Mouse (Mus musculus) stomach, embryonic 16.5 days (tissue): ENCODE results near the gene Etnppl. TPM values are rescaled to one million over a fixed set of nuclear protein-coding genes. Genes with fewer than 3 reads are reported as not detected.
A peak's percentile ranks its signal among the peaks of the same experiment; 100 is the strongest.

Experiments
- ATAC-seq: fragments of 200-750 bp; cut with Nextera tagmentation; 2 replicates; pipeline ENCODE4 v1.8.0; 2017; ENCODE audit warnings: moderate number of reproducible peaks, moderate TSS enrichment; ENCODE audit not compliant: insufficient read depth, low FRiP score
- H3K27ac ChIP-seq: fragments of 300-500 bp; sonication (generic); 2 replicates; pipeline ENCODE4 v1.5.1; 2014; ENCODE audit warnings: low read length
- H3K27me3 ChIP-seq: fragments of 300-500 bp; sonication (generic); 2 replicates; pipeline ENCODE4 v1.6.1; 2014; ENCODE audit warnings: low read length, control low read depth, mixed read lengths; ENCODE audit not compliant: control insufficient read depth, insufficient read depth
- H3K36me3 ChIP-seq: fragments of 300-500 bp; sonication (generic); 2 replicates; pipeline ENCODE4 v1.6.1; 2014; ENCODE audit warnings: low read length; ENCODE audit not compliant: control insufficient read depth, insufficient read depth
- H3K4me1 ChIP-seq: fragments of 300-500 bp; sonication (generic); 2 replicates; pipeline ENCODE4 v1.6.1; 2014; ENCODE audit warnings: low read length, control low read depth, mixed read lengths; ENCODE audit not compliant: control insufficient read depth, insufficient read depth
- H3K4me2 ChIP-seq: fragments of 300-500 bp; sonication (generic); 2 replicates; pipeline ENCODE4 v1.6.1; 2014; ENCODE audit warnings: low read depth, low read length, mixed read lengths
- H3K4me3 ChIP-seq: fragments of 300-500 bp; sonication (generic); replicated peaks from 2 replicates; pipeline ENCODE4 v1.5.1; 2014; ENCODE audit warnings: mild to moderate bottlenecking, low read length
- H3K9ac ChIP-seq: fragments of 300-500 bp; sonication (generic); 2 replicates; pipeline ENCODE4 v1.6.1; 2014; ENCODE audit warnings: low read length
- H3K9me3 ChIP-seq: fragments of 300-500 bp; sonication (generic); replicated peaks from 2 replicates; pipeline ENCODE4 v1.6.1; 2016; ENCODE audit warnings: low read length, control low read depth; ENCODE audit not compliant: control insufficient read depth
- WGBS: fragments of 180-500 bp; shearing (Covaris S2); extraction: QIAGEN DNeasy Blood & Tissue Kit; methylation state at CpG from one replicate; pipeline ENCODE4 v1.1.7; 2014; 5-methylcytosine and 5-hydroxymethylcytosine counted together
- polyA plus RNA-seq: library from polyadenylated mRNA; unstranded; fragments of >200 nt; fragmentation: Nextera tagmentation; extraction: Ambion mirVana; gene quantifications from 2 replicates; pipeline ENCODE4 v1.2.1, GENCODE M21; 2015

Gene Etnppl
- polyA plus RNA-seq, 1 experiment from 2014 or later, result not detected

- Histone ChIP-seq H3K4me3 (no peak overlapping the region), H3K27ac (no peak overlapping the region), H3K4me2 (no peak overlapping the region), H3K9me3 (no peaks in the 10 kb centered on the region), H3K9ac (no peak overlapping the region), H3K36me3 (no peaks in the 10 kb centered on the region), H3K27me3 (no peaks in the 10 kb centered on the region), H3K4me1 (no peaks in the 10 kb centered on the region)
- no peak for ATAC-seq
- 34% methylated on average over 6 of the region's 6 CpGs for WGBS
These were observed 32.3 kb downstream of the Etnppl start for GRCm38 (mm10) chr3:130649569-130649968.

DNA sequence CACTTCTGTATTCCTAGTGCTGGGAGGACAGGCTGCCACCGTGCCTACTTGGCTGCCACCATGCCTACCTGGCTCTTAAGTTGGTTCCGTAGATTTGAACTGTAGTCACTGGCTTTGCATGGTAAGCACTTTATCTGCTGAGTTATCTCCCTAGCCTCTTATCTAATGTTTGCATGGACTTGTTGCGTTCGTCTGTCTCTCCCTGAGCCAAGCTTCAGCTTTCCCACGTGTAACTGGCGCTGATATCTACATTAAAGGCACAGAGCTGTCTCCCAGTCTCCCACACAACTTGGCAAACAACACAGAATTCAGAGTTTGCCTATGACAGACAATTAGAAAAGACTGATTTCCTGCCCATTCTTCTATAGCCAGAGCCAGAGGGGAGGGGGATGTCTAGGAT, 43.4 kb downstream of the Etnppl start:
- Histone ChIP-seq H3K9me3 (no peaks in the 10 kb centered on the region), H3K4me3 (no peak overlapping the region), H3K9ac (no peak overlapping the region), H3K4me1 (no peaks in the 10 kb centered on the region), H3K4me2 (no peak overlapping the region), H3K27me3 (no peaks in the 10 kb centered on the region), H3K36me3 (no peaks in the 10 kb centered on the region), H3K27ac (no peak overlapping the region)
- ATAC-seq, result no peak
- 36% methylated on average over 6 of the region's 6 CpGs for WGBS

DNA sequence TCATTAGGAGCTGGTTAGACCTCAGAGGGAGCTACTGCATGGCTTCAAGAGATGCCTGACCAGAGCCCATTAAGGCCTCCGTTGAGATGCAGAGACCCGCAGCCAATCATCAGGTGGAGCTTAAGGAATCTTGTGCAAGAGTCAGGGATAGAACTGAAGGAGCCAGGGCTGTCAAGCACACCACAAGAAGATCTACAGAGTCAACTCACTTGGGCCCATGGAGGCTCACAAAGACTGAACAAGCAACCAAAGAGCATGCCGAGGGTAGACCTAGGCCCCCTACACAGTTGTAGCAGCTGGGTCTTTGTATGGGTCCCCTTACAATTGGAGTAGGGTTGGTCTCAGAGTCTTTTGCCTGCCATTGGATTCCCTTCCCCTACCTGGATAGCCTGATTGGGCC, 45.2 kb downstream of the Etnppl start:
- H3K27ac ChIP-seq, result no peak overlapping the region
- H3K4me1 ChIP-seq, result no peaks in the 10 kb centered on the region
- H3K9me3 ChIP-seq, result no peaks in the 10 kb centered on the region
- no peak overlapping the region for H3K9ac ChIP-seq
- H3K27me3 ChIP-seq, result no peaks in the 10 kb centered on the region
- H3K36me3 ChIP-seq, result no peaks in the 10 kb centered on the region
- H3K4me2 ChIP-seq, result no peak overlapping the region
- ATAC-seq, result no peak
- H3K4me3 ChIP-seq, result no peak overlapping the region
- 90% methylated on average over 3 of the region's 3 CpGs for WGBS

DNA sequence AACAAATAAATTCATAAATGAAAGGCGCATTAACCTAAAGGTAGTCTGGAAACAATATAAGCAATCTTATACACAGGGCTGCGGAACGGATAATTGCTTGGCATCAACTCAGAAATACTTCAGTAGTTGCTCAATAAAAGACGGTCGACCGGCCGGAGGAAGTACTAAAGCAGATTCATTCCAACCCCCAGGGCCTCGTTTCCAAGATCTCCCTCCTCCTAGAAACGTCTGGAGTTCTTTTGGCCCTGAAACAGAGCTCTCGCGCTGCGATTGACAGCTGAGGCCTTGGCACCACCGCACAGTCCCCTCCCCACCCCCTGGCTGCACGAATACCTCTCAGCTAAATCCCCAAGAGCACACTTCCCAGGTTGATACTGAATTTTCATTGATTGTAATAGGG, 54.0 kb downstream of the Etnppl start:
- Histone ChIP-seq H3K4me2 (no peak overlapping the region), H3K27ac (no peak overlapping the region), H3K4me1 (no peaks in the 10 kb centered on the region), H3K36me3 (no peaks in the 10 kb centered on the region), H3K4me3 (no peak overlapping the region), H3K9me3 (no peaks in the 10 kb centered on the region), H3K27me3 (no peaks in the 10 kb centered on the region), H3K9ac (no peak overlapping the region)
- ATAC-seq, result no peak; the same call in 1 of the 2 replicates
- WGBS, result 60% methylated on average over 14 of the region's 14 CpGs

DNA sequence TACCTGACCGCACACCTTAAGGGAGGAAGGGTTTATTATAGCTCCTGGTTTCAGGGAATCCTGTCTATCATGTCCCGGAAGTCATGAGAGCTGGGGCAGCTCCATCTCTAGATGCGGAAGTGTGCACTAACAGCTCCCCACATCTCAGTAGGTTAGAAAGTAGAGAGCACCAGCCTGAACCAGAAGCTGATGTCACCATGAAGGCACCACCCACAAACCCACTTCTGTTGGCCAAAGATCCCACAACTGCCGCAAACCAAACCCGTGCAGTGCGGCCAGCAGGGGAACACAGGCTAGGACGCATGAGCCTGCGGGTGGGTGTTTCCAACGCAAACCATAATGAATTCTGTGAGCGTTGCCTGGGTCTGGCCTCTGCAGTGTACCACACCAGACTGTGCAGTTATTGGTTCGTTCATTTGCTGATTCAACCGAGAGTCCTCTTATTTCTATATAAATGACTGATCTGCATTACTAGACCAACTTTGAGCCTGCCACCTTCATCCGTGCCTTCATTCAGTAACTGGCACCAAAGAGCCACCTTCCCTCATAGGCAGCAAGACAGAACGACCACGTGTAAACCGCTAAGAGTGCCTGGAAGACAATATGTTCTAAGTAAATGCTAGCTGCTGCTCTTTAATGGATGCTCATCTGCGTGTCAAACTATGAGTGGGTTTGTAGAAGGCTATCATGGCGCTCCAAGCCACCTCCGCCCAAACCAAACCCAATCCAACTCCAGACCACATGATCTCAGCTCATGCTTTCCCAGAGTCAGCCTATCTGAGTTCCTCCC, 60.6 kb downstream of the Etnppl start:
- Histone ChIP-seq H3K9ac (no peak overlapping the region), H3K27ac (no peak overlapping the region), H3K9me3 (no peaks in the 10 kb centered on the region), H3K4me1 (no peaks in the 10 kb centered on the region), H3K4me2 (no peak overlapping the region), H3K4me3 (no peak overlapping the region), H3K27me3 (no peaks in the 10 kb centered on the region), H3K36me3 (no peaks in the 10 kb centered on the region)
- no peak for ATAC-seq
- WGBS, result 93% methylated on average over 19 of the region's 19 CpGs

- H3K9me3 ChIP-seq, result no peaks in the 10 kb centered on the region
- no peak for ATAC-seq
- 62% methylated on average over 2 of the region's 2 CpGs for WGBS
- no peak overlapping the region for H3K27ac ChIP-seq
- no peak overlapping the region for H3K4me3 ChIP-seq
- H3K4me2 ChIP-seq, result no peak overlapping the region
- no peaks in the 10 kb centered on the region for H3K36me3 ChIP-seq
- no peaks in the 10 kb centered on the region for H3K27me3 ChIP-seq
- H3K4me1 ChIP-seq, result no peaks in the 10 kb centered on the region
- no peak overlapping the region for H3K9ac ChIP-seq
These were observed 64.0 kb downstream of the Etnppl start for GRCm38 (mm10) chr3:130681226-130681625.

- H3K4me2 ChIP-seq, result no peak overlapping the region
- 0 out of 2 replicates have a peak, but pooled peaks have one; percentile 39 for ATAC-seq
- H3K27ac ChIP-seq, result no peak overlapping the region
- no peak overlapping the region for H3K9ac ChIP-seq
- no peaks in the 10 kb centered on the region for H3K4me1 ChIP-seq
- no peaks in the 10 kb centered on the region for H3K27me3 ChIP-seq
- H3K4me3 ChIP-seq, result no peak overlapping the region
- H3K9me3 ChIP-seq, result no peaks in the 10 kb centered on the region
- no peaks in the 10 kb centered on the region for H3K36me3 ChIP-seq
- WGBS, result 62% methylated on average over 9 of the region's 9 CpGs
These were observed 64.9 kb downstream of the Etnppl start for GRCm38 (mm10) chr3:130682183-130682582.

DNA sequence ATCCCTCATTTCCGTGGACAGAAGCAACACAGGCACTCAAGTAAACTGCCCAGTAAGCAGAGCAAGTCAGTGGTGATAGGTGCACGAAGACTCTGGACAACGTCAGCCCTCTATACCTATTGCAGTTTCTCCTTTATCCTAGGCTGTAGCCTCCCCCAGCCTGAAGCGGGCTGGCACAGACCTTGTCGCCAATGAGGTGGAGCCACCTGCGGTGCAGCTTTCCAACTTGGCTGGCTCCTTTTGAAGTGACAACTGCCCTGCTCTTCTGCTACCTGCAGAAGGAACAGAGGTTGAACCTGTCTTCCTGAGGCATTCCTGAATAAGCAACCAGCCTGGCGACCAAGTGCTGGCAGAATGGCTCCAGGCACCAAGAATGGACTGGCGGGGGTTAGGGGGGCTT, 66.6 kb downstream of the Etnppl start:
- ATAC-seq, result no peak
- H3K4me2 ChIP-seq, result no peak overlapping the region
- H3K9ac ChIP-seq, result no peak overlapping the region
- H3K36me3 ChIP-seq, result no peaks in the 10 kb centered on the region
- H3K4me3 ChIP-seq, result no peak overlapping the region
- H3K4me1 ChIP-seq, result no peaks in the 10 kb centered on the region
- no peak overlapping the region for H3K27ac ChIP-seq
- no peaks in the 10 kb centered on the region for H3K27me3 ChIP-seq
- no peaks in the 10 kb centered on the region for H3K9me3 ChIP-seq
- WGBS, result 84% methylated on average over 8 of the region's 8 CpGs

GRCm38 (mm10) chr3:130684276-130685013, 67.2 kb downstream of the Etnppl start:
- H3K9me3 ChIP-seq, result no peaks in the 10 kb centered on the region
- no peak overlapping the region for H3K9ac ChIP-seq
- no peak overlapping the region for H3K27ac ChIP-seq
- no peaks in the 10 kb centered on the region for H3K4me1 ChIP-seq
- H3K4me3 ChIP-seq, result no peak overlapping the region
- no peak for ATAC-seq
- H3K36me3 ChIP-seq, result no peaks in the 10 kb centered on the region
- H3K27me3 ChIP-seq, result no peaks in the 10 kb centered on the region
- H3K4me2 ChIP-seq, result no peak overlapping the region
- 83% methylated on average over 9 of the region's 9 CpGs for WGBS
